Mouse (Mus musculus) mouse embryonic stem cell (cell line): Measurements from ENCODE around the gene Ing5.
"Not testable (repeated sequence)": the region's sequence is repeated elsewhere in the genome, so short reads cannot be mapped to it uniquely, and the experiment has no call there.

Experiments used
- in situ Hi-C, 2 experiments: fragments of 300-500 bp; cut with MboI; formaldehyde crosslinking; loops; 1 replicate in 1 of 2; 3 replicates in 1 of 2; pipeline ENCODE4 v1.14.3; 2019 to 2020; ENCODE audit warnings: low sequenced_read_pairs in 2 of 2, low pct_unique_long_range_greater_than_20kb in 1 of 2, mixed read lengths in 1 of 2; ENCODE audit not compliant: unreplicated experiment in 1 of 2

Ing5 gene

GRCm38 (mm10) chr1:93805221-93805951 lies 1.6 kb downstream of the Ing5 start:
- in situ Hi-C loops = no loop called here

GRCm38 (mm10) chr1:93808871-93809270 lies 5.1 kb downstream of the Ing5 start:
- in situ Hi-C loops = no loop called here

- in situ Hi-C loops = no loop called here
These were observed 6.2 kb downstream of the Ing5 start for GRCm38 (mm10) chr1:93810011-93810410.

DNA sequence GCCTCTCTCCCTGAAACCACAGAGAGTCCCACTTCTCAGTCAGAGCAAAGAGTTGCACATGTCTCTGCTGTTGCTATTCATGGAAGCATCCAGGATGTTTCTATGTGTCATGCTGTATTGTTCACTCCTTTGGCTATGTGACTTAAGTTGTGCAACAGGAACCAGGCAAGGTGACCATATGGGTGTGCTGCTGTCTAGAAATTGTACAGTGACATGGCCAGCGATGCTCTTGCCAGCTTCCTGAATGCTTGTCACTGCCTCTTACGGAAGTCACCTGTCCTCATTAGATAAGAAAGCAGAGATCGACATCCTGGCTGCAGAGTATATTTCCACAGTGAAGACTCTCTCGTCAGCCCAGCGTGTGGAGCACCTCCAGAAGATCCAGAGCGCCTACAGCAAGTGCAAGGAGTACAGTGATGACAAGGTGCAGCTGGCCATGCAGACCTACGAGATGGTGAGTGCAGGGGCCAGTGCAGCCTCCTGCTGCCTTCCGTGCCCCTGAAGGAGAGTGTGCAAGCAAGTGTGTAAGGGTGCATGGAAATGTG lies 7.8 kb downstream of the Ing5 start:
- in situ Hi-C loops = no loop called here

GRCm38 (mm10) chr1:93817823-93818532 lies 14.2 kb downstream of the Ing5 start:
- in situ Hi-C loops = no loop called here

DNA sequence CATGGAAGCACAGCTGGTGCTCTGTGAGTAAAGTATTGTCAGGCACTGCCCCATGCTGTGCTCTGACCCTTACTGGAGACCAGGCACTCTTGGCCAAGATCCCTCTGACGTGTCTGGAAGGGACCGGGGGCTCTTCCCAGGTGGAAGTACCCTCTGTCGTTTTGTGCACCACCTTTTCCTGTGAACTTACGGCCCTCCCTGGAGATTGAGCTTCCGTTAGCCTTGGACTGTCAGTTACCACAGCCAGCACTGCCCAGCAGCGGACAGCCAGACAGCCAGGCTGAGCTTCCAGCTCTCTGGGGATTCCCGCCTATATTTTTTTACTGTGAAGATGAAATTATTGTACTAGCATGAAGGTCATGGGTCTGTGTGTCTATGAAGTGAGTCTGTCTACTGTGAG lies 15.0 kb downstream of the Ing5 start:
- in situ Hi-C loops = no loop called here

- in situ Hi-C loops = loop anchor here in 1 of 2 experiments (10.0 kb wide), 1 partner anchor 251 kb away; no protein-coding TSS in a partner anchor
These were observed 20.2 kb downstream of the Ing5 start for GRCm38 (mm10) chr1:93823796-93824495.

GRCm38 (mm10) chr1:93824609-93825008 lies 20.8 kb downstream of the Ing5 start, which contains the start of gene D2hgdh:
Gene D2hgdh (plus strand): TSS chr1:93824909.
- in situ Hi-C loops = loop anchor here in 1 of 2 experiments (10.0 kb wide), 1 partner anchor 250 kb away; no protein-coding TSS in a partner anchor

- in situ Hi-C loops = loop anchor here in 1 of 2 experiments (10.0 kb wide), 1 partner anchor 250 kb away; no protein-coding TSS in a partner anchor
These were observed 21.4 kb downstream of the Ing5 start for GRCm38 (mm10) chr1:93825105-93825674.

- in situ Hi-C loops = loop anchor here in 1 of 2 experiments (10.0 kb wide), 1 partner anchor 249 kb away; no protein-coding TSS in a partner anchor
These were observed 22.2 kb downstream of the Ing5 start for GRCm38 (mm10) chr1:93825771-93826539.

GRCm38 (mm10) chr1:93826540-93826835 lies 22.7 kb downstream of the Ing5 start:
- in situ Hi-C loops = loop anchor here in 1 of 2 experiments (10.0 kb wide), 1 partner anchor 248 kb away; no protein-coding TSS in a partner anchor

GRCm38 (mm10) chr1:93832754-93833360 lies 29.1 kb downstream of the Ing5 start:
- in situ Hi-C loops = not testable (repeated sequence)

GRCm38 (mm10) chr1:93834671-93835150 lies 30.9 kb downstream of the Ing5 start:
- in situ Hi-C loops = no loop called here

DNA sequence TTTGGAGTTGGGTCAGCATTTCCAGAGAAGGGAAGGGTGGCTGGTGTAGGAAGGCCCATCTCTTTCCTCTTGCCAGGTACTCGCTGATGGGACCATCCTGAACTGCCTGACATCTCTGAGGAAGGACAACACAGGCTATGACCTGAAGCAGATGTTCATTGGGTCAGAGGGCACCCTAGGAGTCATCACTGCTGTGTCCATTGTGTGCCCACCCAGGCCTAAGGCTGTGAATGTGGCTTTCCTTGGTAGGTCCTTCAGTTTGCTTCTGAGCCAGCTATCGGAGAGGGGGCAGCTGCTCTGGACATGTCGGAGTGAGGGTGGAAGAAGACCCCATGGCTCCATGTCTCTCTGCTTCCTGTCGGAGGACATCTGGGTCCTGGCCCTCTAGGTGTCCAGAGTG lies 31.4 kb downstream of the Ing5 start:
- in situ Hi-C loops = no loop called here

DNA sequence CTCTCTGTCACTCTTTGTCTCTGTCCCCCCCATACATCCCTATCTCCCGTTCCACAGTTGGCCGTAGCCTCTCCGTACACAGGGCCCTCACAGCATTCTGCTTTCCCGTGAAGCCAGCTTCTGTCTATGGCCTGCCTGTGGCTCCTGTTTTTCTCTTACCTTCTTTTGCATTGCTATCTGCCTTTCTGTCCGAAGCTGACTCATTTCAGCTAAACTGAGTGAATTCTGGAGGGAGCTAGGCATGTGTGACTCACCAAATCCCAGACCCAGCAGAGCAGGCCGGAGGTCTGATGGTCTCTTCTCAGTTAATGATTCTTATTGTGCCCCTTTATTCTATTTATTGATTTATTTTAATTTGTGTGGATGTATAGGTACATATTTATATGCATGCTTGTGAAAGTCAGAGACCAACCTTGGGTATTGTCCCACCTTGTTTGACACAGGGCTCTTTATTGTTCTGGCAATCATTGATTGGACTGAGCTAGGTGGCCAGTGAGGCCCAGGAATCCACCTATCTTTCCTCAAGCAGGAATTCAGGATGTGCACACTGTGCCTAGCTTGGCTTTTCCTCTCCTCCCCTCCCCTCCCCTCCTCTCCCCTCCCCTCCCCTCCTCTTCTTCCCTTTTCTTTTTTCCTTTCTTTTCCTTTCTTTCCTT lies 32.2 kb downstream of the Ing5 start:
- in situ Hi-C loops = no loop called here

GRCm38 (mm10) chr1:93836532-93836913 lies 32.8 kb downstream of the Ing5 start:
- in situ Hi-C loops = no loop called here

- in situ Hi-C loops = no loop called here
These were observed 33.6 kb downstream of the Ing5 start for GRCm38 (mm10) chr1:93837335-93837734.
